Mouse (Mus musculus): Measurements from ENCODE around the gene Zbtb34.

- TF ChIP-seq POLR2A (IDR thresholded peaks at IDR 0.05; ENCODE audit: borderline replicate concordance, insufficient read depth, low read length) (no peak), CTCF (IDR thresholded peaks at IDR 0.05; ENCODE audit: borderline replicate concordance, insufficient read depth, low read depth, low read length) (no peak)
These were observed 13.7 kb upstream of the Zbtb34 start for GRCm38 (mm10) chr2:33444862-33445261.
